Mouse (Mus musculus): ENCODE data around the gene Rab5b. TPM values are rescaled to one million over a fixed set of nuclear protein-coding genes. Genes with fewer than 3 reads are reported as not detected.

The Rab5b gene
- total and polyA plus RNA-seq, 3 experiments, result 68.9 to 80.0 (median 72.8) TPM

DNA sequence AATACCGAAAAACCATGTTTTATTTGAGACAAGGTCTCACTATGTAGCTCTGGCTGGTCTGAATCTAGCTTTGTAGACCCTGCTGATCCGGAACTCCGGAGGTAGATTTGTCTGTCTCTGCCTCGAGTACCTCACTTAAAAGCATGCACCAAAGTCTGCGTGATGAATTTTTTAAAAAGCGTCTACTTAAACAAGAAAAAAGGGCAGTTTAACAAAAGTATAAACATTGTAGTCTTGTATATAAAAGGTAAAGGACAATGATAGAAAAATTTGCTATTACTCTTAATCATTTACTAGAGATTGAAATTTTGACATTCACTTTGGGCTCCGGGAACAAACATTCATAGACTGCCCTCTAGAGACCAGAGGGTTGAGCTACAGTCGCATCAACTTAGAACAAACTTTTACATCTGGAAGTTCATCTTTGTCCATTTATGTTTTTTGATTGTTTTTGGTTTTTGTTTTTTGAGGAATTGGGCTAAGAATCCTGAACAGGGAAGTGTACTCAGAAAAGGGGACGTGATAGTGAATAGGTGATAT, 21.5 kb downstream of the Rab5b start:
- H3K9ac ChIP-seq (ENCODE audit: low read depth, low read length), result peak overlapping the region; percentile 86
- H3K27me3 ChIP-seq (ENCODE audit: control insufficient read depth, insufficient read depth, low read length), result no peaks in the 10 kb centered on the region
- DNase-seq, result no peak
- H3K36me3 ChIP-seq (ENCODE audit: control insufficient read depth, insufficient read depth, low read length), result no peaks in the 10 kb centered on the region
- intact Hi-C loops (cut with DNase I), result loop anchor here (5.0 kb wide), 3 partner anchors 62 to 127 kb away; partner anchors contain the start of genes Pa2g4, Rpl41 and Zc3h10
- peaks cover 5% of the 10 kb centered on the region for H3K4me1 ChIP-seq (ENCODE audit: control insufficient read depth, insufficient read depth, low read length)
- peak; percentile 94 for TF ChIP-seq CTCF (IDR thresholded peaks at IDR 0.05)
- TF ChIP-seq EP300 (IDR thresholded peaks at IDR 0.05; ENCODE audit: insufficient read depth, low read depth, low read length), result no peak
- TF ChIP-seq POLR2A (IDR thresholded peaks at IDR 0.05; ENCODE audit: insufficient read depth, low read depth, low read length), result no peak
- H3K4me3 ChIP-seq, result peak overlapping the region; percentile 71
- 2% methylated on average over 9 of the region's 9 CpGs for WGBS
- peak overlapping the region; percentile 86 for H3K27ac ChIP-seq
- H3K79me2 ChIP-seq (replicated peaks; ENCODE audit: control insufficient read depth, insufficient read depth, low read length), result no peaks in the 10 kb centered on the region

- peak within 1 kb of the TSS; percentile 71 for H3K4me3 ChIP-seq
- H3K27ac ChIP-seq, result peak within 1 kb of the TSS; percentile 86
- H3K27me3 ChIP-seq (ENCODE audit: control insufficient read depth, insufficient read depth, low read length), result no peaks in the 10 kb centered on the region
- DNase-seq, result peak; percentile 90 to 91
- TF ChIP-seq POLR2A (IDR thresholded peaks at IDR 0.05; ENCODE audit: insufficient read depth, low read depth, low read length) (peak; percentile 62), EP300 (IDR thresholded peaks at IDR 0.05; ENCODE audit: insufficient read depth, low read depth, low read length) (peak; percentile 28; the same call in 1 of the 2 replicates), CTCF (IDR thresholded peaks at IDR 0.05) (no peak)
- WGBS, result under 1% methylated on average over 60 of the region's 60 CpGs
- peaks cover 5% of the 10 kb centered on the region for H3K4me1 ChIP-seq (ENCODE audit: control insufficient read depth, insufficient read depth, low read length)
- intact Hi-C loops (cut with DNase I), result loop anchor here (1.0 to 5.0 kb wide), 4 partner anchors 48 to 127 kb away; partner anchors contain the start of genes Pa2g4, Rpl41, Rps26 and Zc3h10
- H3K36me3 ChIP-seq (ENCODE audit: control insufficient read depth, insufficient read depth, low read length), result no peaks in the 10 kb centered on the region
- peak within 1 kb of the TSS; percentile 86 for H3K9ac ChIP-seq (ENCODE audit: low read depth, low read length)
- no peaks in the 10 kb centered on the region for H3K79me2 ChIP-seq (replicated peaks; ENCODE audit: control insufficient read depth, insufficient read depth, low read length)
These were observed 22.1 kb downstream of the Rab5b start, which contains the start of gene Suox for GRCm38 (mm10) chr10:128673763-128674468. Gene Suox (minus strand): TSS chr10:128674073.

DNA sequence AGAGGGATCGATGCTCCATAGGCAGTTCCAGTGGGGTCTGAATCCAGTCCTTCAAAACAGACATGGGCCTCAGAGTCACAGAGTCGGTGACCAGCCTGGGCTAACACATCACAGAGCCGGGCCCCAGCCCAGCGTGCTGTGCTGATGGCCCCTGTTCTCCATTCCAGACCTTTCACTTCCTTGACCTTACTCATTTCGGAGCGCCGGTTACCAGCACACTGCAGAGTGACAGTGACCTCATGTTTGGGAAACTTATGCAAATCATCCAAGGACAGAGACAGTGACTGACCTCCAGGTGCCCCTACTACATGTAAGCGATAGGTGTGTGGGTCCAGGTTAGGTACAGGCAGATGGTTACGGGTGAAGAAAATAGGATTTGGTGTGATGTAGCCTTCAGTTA, 24.9 kb downstream of the Rab5b start:
- WGBS, result 94% methylated on average over 9 of the region's 9 CpGs
- H3K27me3 ChIP-seq (ENCODE audit: control insufficient read depth, insufficient read depth, low read length), result no peaks in the 10 kb centered on the region
- no peak overlapping the region for H3K9ac ChIP-seq (ENCODE audit: low read depth, low read length)
- H3K36me3 ChIP-seq (ENCODE audit: control insufficient read depth, insufficient read depth, low read length), result no peaks in the 10 kb centered on the region
- no peak for TF ChIP-seq CTCF (IDR thresholded peaks at IDR 0.05)
- TF ChIP-seq POLR2A (IDR thresholded peaks at IDR 0.05; ENCODE audit: insufficient read depth, low read depth, low read length), result no peak
- no peak for TF ChIP-seq EP300 (IDR thresholded peaks at IDR 0.05; ENCODE audit: insufficient read depth, low read depth, low read length)
- H3K4me1 ChIP-seq (ENCODE audit: control insufficient read depth, insufficient read depth, low read length), result peaks cover 5% of the 10 kb centered on the region
- intact Hi-C loops (cut with DNase I), result loop anchor here (5.0 kb wide), 3 partner anchors 59 to 124 kb away; partner anchors contain the start of genes Pa2g4, Rpl41 and Zc3h10
- no peak overlapping the region for H3K4me3 ChIP-seq
- H3K79me2 ChIP-seq (replicated peaks; ENCODE audit: control insufficient read depth, insufficient read depth, low read length), result no peaks in the 10 kb centered on the region
- no peak overlapping the region for H3K27ac ChIP-seq
- no peak for DNase-seq

DNA sequence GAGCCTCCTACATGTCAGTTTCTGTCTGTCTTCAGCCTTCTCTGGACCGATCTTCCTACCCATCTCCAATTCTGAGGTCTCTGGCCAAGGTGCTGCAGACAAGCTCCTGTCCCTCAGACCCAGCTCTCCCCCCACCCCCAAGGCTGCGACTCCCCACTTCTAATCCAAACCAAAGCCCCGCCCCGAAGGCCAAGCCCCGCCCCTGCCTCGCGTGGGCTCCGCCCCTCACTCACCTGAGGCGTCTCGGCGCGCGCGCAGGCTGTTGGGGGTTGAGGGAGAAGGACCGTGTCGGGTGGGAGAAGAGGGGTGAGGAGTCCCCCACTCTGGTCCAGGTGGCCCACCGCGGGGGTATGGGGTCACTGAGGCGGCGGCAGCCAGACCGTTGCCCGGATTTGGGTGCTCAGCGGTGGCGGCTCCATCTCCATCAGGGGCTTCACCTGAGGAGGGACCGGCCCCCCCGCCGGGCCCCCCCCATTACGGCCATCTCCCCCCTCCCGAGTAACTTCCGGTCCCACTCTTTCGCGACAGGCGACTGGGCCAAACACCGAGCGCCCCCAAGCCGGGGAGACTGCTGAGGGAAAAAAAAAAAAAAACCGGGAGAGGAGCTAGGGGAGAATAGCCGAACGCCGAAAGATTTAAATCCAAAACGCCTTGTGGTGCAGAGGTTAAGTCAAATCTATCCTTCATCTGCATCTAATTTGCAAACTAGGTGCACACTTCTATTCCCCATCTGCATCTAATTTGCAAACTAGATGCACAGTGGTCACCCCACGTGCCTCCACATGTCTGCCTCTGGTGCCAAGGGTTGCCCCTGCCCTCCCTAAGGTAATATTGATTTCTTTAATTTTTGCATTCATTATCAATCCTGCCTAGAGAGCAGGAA, 27.0 kb downstream of the Rab5b start:
- H3K9ac ChIP-seq (ENCODE audit: low read depth, low read length), result peak overlapping the region; percentile 51; the same call in 1 of the 2 replicates
- intact Hi-C loops (cut with DNase I), result no loop called here
- TF ChIP-seq POLR2A (IDR thresholded peaks at IDR 0.05; ENCODE audit: insufficient read depth, low read depth, low read length), result no peak
- TF ChIP-seq EP300 (IDR thresholded peaks at IDR 0.05; ENCODE audit: insufficient read depth, low read depth, low read length), result no peak
- TF ChIP-seq CTCF (IDR thresholded peaks at IDR 0.05), result no peak
- no peaks in the 10 kb centered on the region for H3K79me2 ChIP-seq (replicated peaks; ENCODE audit: control insufficient read depth, insufficient read depth, low read length)
- no peaks in the 10 kb centered on the region for H3K36me3 ChIP-seq (ENCODE audit: control insufficient read depth, insufficient read depth, low read length)
- WGBS, result 4% methylated on average over 42 of the region's 42 CpGs
- H3K4me1 ChIP-seq (ENCODE audit: control insufficient read depth, insufficient read depth, low read length), result peaks cover 5% of the 10 kb centered on the region
- H3K27me3 ChIP-seq (ENCODE audit: control insufficient read depth, insufficient read depth, low read length), result no peaks in the 10 kb centered on the region
- peak overlapping the region; percentile 50 for H3K4me3 ChIP-seq
- peak; percentile 20 to 44 for DNase-seq
- no peak overlapping the region for H3K27ac ChIP-seq

DNA sequence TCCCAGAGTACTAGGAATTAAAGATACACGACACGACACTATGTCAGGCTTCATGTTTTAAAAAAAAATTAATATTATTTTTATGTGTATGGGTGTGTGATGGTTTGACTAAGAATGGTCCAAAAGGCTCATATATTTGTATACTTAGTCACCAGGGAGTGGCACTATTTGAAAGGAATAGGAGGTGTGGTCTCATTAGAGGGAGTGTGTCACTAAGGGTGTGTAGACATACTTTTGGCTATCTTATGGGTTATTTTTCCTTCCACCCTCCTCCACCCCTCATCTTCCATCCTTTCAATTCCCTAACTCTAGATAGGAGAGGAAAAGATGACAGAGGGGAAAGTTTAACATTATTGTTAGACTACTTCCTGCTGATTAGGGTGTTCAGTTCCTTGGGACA, 30.3 kb downstream of the Rab5b start:
- TF ChIP-seq CTCF (IDR thresholded peaks at IDR 0.05), result no peak
- no peak for TF ChIP-seq EP300 (IDR thresholded peaks at IDR 0.05; ENCODE audit: insufficient read depth, low read depth, low read length)
- no peak for TF ChIP-seq POLR2A (IDR thresholded peaks at IDR 0.05; ENCODE audit: insufficient read depth, low read depth, low read length)
- Histone ChIP-seq H3K4me3 (no peak overlapping the region), H3K36me3 (ENCODE audit: control insufficient read depth, insufficient read depth, low read length) (no peaks in the 10 kb centered on the region), H3K27me3 (ENCODE audit: control insufficient read depth, insufficient read depth, low read length) (no peaks in the 10 kb centered on the region), H3K9ac (ENCODE audit: low read depth, low read length) (no peak overlapping the region), H3K27ac (no peak overlapping the region), H3K79me2 (replicated peaks; ENCODE audit: control insufficient read depth, insufficient read depth, low read length) (no peaks in the 10 kb centered on the region), H3K4me1 (ENCODE audit: control insufficient read depth, insufficient read depth, low read length) (no peaks in the 10 kb centered on the region)
- no peak for DNase-seq
- intact Hi-C loops (cut with DNase I), result no loop called here
- 95% methylated on average over 2 of the region's 2 CpGs for WGBS

Measured in heart, adult 2 months (tissue).